Mouse (Mus musculus): ENCODE measurements around the gene Rbbp6. TPM values are rescaled to one million over a fixed set of nuclear protein-coding genes. Genes with fewer than 3 reads are reported as not detected.

The Rbbp6 gene
- total RNA-seq (2021), result 10 to 100 TPM; 31.4 to 38.8 TPM
- long read RNA-seq, experiment 1, full-length matches to known transcripts, result 26 of 43 reads
- long read RNA-seq, experiment 1, partial matches to known transcripts, result 3 of 43 reads
- long read RNA-seq, experiment 1, other reads (novel, unspliced or antisense), result 14 of 43 reads
- long read RNA-seq, experiment 2, full-length matches to known transcripts, result 11 of 21 reads
- long read RNA-seq, experiment 2, partial matches to known transcripts, result 1 of 21 reads
- long read RNA-seq, experiment 2, other reads (novel, unspliced or antisense), result 9 of 21 reads

- no peak for DNase-seq
Observed at GRCm38 (mm10) chr7:122965386-122965785, at the start of gene Rbbp6. Gene Rbbp6 (plus strand): TSS chr7:122965686.

- no peak for DNase-seq
Observed at GRCm38 (mm10) chr7:122919728-122920582, 45.5 kb upstream of the Rbbp6 start.

- peak; percentile 13 for DNase-seq
Observed at GRCm38 (mm10) chr7:122921537-122921936, 43.9 kb upstream of the Rbbp6 start.

- DNase-seq, result no peak
Observed at GRCm38 (mm10) chr7:122924256-122924655, 41.2 kb upstream of the Rbbp6 start.

- peak; percentile 15 for DNase-seq
Observed at GRCm38 (mm10) chr7:122930494-122930893, 35.0 kb upstream of the Rbbp6 start.

- no peak for DNase-seq
Observed at GRCm38 (mm10) chr7:122932171-122932570, 33.3 kb upstream of the Rbbp6 start.

GRCm38 (mm10) chr7:122936626-122937025 lies 28.9 kb upstream of the Rbbp6 start:
- DNase-seq, result no peak

GRCm38 (mm10) chr7:122938197-122938596 lies 27.3 kb upstream of the Rbbp6 start:
- DNase-seq, result no peak

- DNase-seq, result no peak
Observed at GRCm38 (mm10) chr7:122939181-122939580, 26.3 kb upstream of the Rbbp6 start.

- DNase-seq, result no peak
Observed at GRCm38 (mm10) chr7:122940371-122941075, 25.0 kb upstream of the Rbbp6 start.

GRCm38 (mm10) chr7:122942111-122942510 lies 23.4 kb upstream of the Rbbp6 start:
- no peak for DNase-seq

GRCm38 (mm10) chr7:122945149-122945548 lies 20.3 kb upstream of the Rbbp6 start:
- DNase-seq, result peak; percentile 78

GRCm38 (mm10) chr7:122949268-122949667 lies 16.2 kb upstream of the Rbbp6 start:
- DNase-seq, result no peak

GRCm38 (mm10) chr7:122951464-122951863 lies 14.0 kb upstream of the Rbbp6 start:
- no peak for DNase-seq

GRCm38 (mm10) chr7:122952066-122952465 lies 13.4 kb upstream of the Rbbp6 start:
- no peak for DNase-seq

GRCm38 (mm10) chr7:122954451-122955225 lies 10.8 kb upstream of the Rbbp6 start:
- no peak for DNase-seq

GRCm38 (mm10) chr7:122955226-122955955 lies 10.1 kb upstream of the Rbbp6 start:
- peak; percentile 36 for DNase-seq

- DNase-seq, result no peak
Observed at GRCm38 (mm10) chr7:122968751-122969150, 3.3 kb downstream of the Rbbp6 start.

- peak; percentile 95 for DNase-seq
Observed at GRCm38 (mm10) chr7:122969231-122970032, 3.9 kb downstream of the Rbbp6 start.

GRCm38 (mm10) chr7:122970119-122970781 lies 4.8 kb downstream of the Rbbp6 start:
- peak; percentile 66 for DNase-seq
